Mouse (Mus musculus): ENCODE measurements around the gene AW011738. TPM values are rescaled to one million over a fixed set of nuclear protein-coding genes. Genes with fewer than 3 reads are reported as not detected.
A peak's percentile ranks its signal among the peaks of the same experiment; 100 is the strongest.

AW011738 gene
- polyA plus RNA-seq, 1 experiment from 2014 or later: 2.3 TPM

DNA sequence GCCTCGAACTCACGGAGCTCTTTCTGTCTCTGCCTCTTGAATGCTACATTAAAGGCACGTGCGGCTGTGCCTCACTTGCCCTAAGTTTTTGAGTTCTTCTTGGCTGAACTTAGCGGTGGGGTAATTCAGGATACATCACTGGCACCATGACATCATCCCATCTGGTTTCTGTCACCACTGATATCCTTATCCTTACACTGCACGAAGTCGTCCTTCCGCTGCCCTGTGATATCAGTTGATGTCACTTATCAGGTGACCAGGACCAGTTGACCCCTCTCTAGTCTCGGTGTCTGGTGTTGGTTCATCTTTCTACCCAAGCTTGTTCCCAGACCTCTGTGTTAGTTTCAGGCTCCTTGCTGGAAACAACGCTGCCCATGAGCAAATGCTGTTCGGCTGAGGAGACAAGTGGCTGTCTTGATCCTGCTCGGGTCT is 626 bp upstream of the AW011738 start:
- no peak for ATAC-seq (ENCODE audit: insufficient number of reproducible peaks, insufficient read depth, low FRiP score, low TSS enrichment, low read depth)
- H3K9ac ChIP-seq: peak overlapping the region; percentile 75
- WGBS: 37% methylated on average over 12 of the region's 12 CpGs

DNA sequence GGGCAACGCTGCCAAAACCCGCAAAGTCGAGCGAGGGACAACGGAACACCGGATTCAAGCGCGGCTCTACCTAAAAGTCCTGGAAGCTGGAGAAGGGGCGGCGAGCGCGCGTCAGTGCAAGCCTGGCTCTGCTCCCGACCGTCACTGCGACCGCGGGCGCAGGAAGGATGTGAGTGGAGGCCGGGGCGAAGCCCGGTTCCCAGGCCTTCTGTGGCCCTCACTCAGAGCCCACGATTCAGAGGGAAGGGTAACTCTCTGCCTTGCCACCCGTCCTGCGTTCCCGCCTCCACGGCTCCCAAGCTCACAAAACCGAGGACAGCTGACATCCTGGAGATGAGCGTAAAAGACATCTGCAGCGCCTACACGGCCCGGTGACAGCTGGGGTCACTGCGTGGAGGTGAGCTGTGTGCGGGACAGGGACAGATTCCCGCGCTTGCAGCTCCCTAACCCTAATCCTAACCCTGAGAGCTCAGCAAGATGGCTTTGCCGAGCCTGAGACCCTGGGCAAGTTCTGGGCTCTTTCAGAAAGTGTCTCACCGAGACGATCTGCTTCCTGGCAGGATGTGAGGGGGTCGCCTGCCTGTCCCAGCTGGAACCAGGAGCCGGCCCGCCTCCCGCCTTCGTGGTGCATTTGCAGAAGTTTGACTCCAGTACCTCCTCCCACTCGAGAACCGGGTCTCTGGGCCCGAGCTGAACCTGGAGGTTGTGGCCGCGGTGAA is 468 bp downstream of the AW011738 start:
- peaks cover 20% of the 10 kb centered on the region for H3K4me1 ChIP-seq
- no peaks in the 10 kb centered on the region for H3K9me3 ChIP-seq
- no peak overlapping the region for H3K27ac ChIP-seq
- peak overlapping the region; percentile 75 for H3K9ac ChIP-seq
- WGBS: under 1% methylated on average over 49 of the region's 49 CpGs
- peak overlapping the region; percentile 57 for H3K4me3 ChIP-seq
- peak overlapping the region; percentile 98 for H3K4me2 ChIP-seq
- no peaks in the 10 kb centered on the region for H3K36me3 ChIP-seq
- no peak for ATAC-seq (ENCODE audit: insufficient number of reproducible peaks, insufficient read depth, low FRiP score, low TSS enrichment, low read depth)
- H3K27me3 ChIP-seq: peaks cover 39% of the 10 kb centered on the region

More for the DNA sequence above, 626 bp upstream of the AW011738 start:
- no peak overlapping the region for H3K27ac ChIP-seq
- H3K36me3 ChIP-seq: no peaks in the 10 kb centered on the region
- H3K4me3 ChIP-seq: peak overlapping the region; percentile 57
- peaks cover 39% of the 10 kb centered on the region for H3K27me3 ChIP-seq
- no peaks in the 10 kb centered on the region for H3K9me3 ChIP-seq
- peak overlapping the region; percentile 98 for H3K4me2 ChIP-seq
- peaks cover 22% of the 10 kb centered on the region for H3K4me1 ChIP-seq

DNA sequence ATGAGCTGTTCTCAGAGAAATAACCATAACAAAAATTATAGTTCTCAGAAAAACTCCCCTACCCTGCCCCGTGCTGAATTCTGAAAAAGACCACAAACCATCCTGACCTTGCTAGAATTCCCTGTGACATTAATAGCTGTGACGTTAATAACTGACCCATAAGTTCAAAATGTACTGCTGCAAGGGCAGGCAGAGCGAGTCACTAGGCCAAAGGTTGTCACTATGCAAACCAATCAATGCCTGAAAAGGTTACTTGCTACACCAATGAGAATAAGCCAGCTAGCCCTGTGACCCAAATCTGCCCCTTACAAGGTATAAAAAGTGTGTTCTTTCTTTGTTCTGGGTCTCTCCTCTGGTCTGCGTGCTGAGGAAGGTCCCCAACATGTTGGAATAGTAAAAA is 5.8 kb downstream of the AW011738 start:
- Histone ChIP-seq H3K9ac (no peak overlapping the region), H3K4me1 (peaks cover 7% of the 10 kb centered on the region), H3K36me3 (no peaks in the 10 kb centered on the region), H3K27me3 (peaks cover 21% of the 10 kb centered on the region), H3K9me3 (no peaks in the 10 kb centered on the region), H3K4me2 (no peak overlapping the region), H3K4me3 (no peak overlapping the region), H3K27ac (no peak overlapping the region)
- WGBS: 87% methylated on average over 4 of the region's 4 CpGs
- ATAC-seq (ENCODE audit: insufficient number of reproducible peaks, insufficient read depth, low FRiP score, low TSS enrichment, low read depth): no peak

DNA sequence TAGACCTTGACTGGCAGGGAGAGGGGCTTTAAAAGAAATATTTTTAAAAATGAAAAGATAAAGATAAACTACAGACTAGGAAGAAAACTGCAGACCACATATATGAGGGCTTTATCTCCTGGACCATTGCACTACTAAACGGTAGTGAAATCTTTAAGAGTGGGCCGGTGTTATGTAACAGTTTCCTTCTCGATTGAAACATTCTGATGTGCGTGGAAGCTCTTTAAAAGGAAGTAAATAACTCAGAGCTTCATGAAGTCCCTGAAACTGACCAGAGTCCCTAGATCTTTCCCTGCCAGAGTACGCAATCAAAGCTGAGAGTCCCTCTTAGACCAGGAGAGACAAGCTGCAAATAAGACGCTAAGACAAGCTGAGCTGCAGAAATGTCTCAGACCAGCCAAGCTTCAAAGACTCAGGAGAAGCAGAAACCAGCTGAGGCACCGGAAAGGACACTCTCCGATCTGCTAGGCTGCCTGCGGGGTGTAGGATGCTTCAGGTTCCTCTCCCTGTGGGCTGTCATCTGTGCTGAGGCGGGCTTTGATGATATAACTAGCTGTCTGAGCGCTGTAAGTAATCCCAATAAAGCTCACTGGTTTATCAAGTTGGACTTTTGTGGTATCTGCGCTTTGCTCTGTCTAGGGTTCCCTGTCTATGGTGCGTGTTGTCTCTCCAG is 7.0 kb downstream of the AW011738 start:
- Histone ChIP-seq H3K4me2 (no peak overlapping the region), H3K9me3 (no peaks in the 10 kb centered on the region), H3K27ac (no peak overlapping the region), H3K36me3 (no peaks in the 10 kb centered on the region), H3K27me3 (peaks cover 8% of the 10 kb centered on the region), H3K4me3 (no peak overlapping the region), H3K9ac (no peak overlapping the region), H3K4me1 (no peaks in the 10 kb centered on the region)
- WGBS: 69% methylated on average over 13 of the region's 13 CpGs
- ATAC-seq (ENCODE audit: insufficient number of reproducible peaks, insufficient read depth, low FRiP score, low TSS enrichment, low read depth): no peak

GRCm38 (mm10) chr4:156213134-156213533 is 10.0 kb downstream of the AW011738 start:
- Histone ChIP-seq H3K4me2 (no peak overlapping the region), H3K9ac (no peak overlapping the region), H3K4me3 (no peak overlapping the region), H3K27me3 (no peaks in the 10 kb centered on the region), H3K4me1 (0 out of 2 replicates have a peak, but pooled peaks cover 5% of the 10 kb centered on the region), H3K9me3 (no peaks in the 10 kb centered on the region), H3K27ac (no peak overlapping the region), H3K36me3 (no peaks in the 10 kb centered on the region)
- WGBS: 92% methylated on average over 13 of the region's 13 CpGs
- ATAC-seq (ENCODE audit: insufficient number of reproducible peaks, insufficient read depth, low FRiP score, low TSS enrichment, low read depth): no peak

DNA sequence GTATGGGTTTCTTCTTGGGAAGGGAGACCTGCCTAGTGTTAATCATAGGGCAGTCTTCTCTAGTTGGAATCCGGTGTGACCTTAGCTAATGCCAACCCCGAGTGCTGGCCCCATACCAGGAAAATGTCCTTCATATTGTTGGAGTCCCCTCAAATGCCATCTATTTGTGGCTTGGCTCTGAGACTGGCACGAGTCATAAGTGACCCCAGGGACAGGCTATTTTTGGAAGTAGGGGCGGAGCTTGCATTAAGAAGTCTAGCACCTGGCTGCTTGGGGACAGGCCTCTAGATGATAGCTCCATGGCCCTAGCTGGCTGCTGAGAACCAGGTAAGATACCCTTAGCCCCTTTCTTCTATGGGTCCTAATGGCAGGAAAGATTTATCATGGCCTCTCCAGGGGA is 12.5 kb downstream of the AW011738 start, which contains the start of gene Perm1:
Perm1 (plus strand) TSS at position 220 of the 400 bp plus-strand sequence.
- Histone ChIP-seq H3K27ac (no peak within 1 kb of the TSS), H3K9me3 (no peaks in the 10 kb centered on the region), H3K36me3 (no peaks in the 10 kb centered on the region), H3K27me3 (no peaks in the 10 kb centered on the region), H3K4me2 (no peak within 1 kb of the TSS), H3K9ac (no peak within 1 kb of the TSS), H3K4me3 (no peak within 1 kb of the TSS), H3K4me1 (0 out of 2 replicates have a peak, but pooled peaks cover 5% of the 10 kb centered on the region)
- no peak for ATAC-seq (ENCODE audit: insufficient number of reproducible peaks, insufficient read depth, low FRiP score, low TSS enrichment, low read depth)
- WGBS: 74% methylated on average over 4 of the region's 4 CpGs

GRCm38 (mm10) chr4:156216196-156216595 is 13.1 kb downstream of the AW011738 start:
- WGBS: 85% methylated on average over 2 of the region's 2 CpGs
- Histone ChIP-seq H3K9me3 (no peaks in the 10 kb centered on the region), H3K27ac (no peak overlapping the region), H3K27me3 (no peaks in the 10 kb centered on the region), H3K4me1 (0 out of 2 replicates have a peak, but pooled peaks cover 5% of the 10 kb centered on the region), H3K9ac (no peak overlapping the region), H3K36me3 (no peaks in the 10 kb centered on the region), H3K4me2 (no peak overlapping the region), H3K4me3 (no peak overlapping the region)
- no peak for ATAC-seq (ENCODE audit: insufficient number of reproducible peaks, insufficient read depth, low FRiP score, low TSS enrichment, low read depth)

DNA sequence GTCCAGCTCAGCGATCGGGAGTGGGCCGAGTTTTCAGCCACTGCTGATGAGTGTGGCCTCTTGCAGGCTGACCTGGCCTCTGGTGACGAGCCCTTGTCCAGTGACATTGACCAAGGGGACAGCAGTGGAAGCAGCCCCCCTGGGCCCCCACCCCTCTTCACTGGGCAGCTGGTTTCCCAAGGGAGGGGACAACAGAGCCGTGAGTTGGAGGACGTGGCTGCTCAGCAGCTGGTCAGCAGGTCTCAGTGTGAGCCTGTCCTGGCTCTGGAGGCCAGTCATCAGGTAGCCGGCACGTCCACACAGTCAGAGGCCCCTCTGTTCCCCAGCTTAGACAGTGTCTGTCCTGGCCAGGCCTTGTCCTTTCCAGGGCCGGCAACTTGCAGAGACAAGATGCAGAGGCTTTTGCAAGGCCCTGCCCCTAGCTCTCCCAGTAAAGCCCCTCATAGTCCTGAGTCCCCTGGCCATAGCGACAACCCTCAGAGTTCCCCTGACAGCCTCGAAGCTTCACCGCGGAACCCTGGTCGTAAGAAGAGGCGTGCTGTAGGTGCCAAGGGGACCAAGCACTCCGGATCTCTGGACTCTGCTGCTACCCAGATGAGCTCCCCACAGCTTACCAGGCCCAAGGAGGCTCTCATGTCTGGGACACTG is 14.0 kb downstream of the AW011738 start:
- WGBS: 84% methylated on average over 16 of the region's 16 CpGs
- ATAC-seq (ENCODE audit: insufficient number of reproducible peaks, insufficient read depth, low FRiP score, low TSS enrichment, low read depth): no peak
- Histone ChIP-seq H3K4me3 (no peak overlapping the region), H3K9me3 (no peaks in the 10 kb centered on the region), H3K4me1 (0 out of 2 replicates have a peak, but pooled peaks cover 5% of the 10 kb centered on the region), H3K27me3 (no peaks in the 10 kb centered on the region), H3K36me3 (peaks cover 6% of the 10 kb centered on the region; the same call in 1 of the 2 replicates), H3K9ac (no peak overlapping the region), H3K27ac (no peak overlapping the region), H3K4me2 (no peak overlapping the region)

DNA sequence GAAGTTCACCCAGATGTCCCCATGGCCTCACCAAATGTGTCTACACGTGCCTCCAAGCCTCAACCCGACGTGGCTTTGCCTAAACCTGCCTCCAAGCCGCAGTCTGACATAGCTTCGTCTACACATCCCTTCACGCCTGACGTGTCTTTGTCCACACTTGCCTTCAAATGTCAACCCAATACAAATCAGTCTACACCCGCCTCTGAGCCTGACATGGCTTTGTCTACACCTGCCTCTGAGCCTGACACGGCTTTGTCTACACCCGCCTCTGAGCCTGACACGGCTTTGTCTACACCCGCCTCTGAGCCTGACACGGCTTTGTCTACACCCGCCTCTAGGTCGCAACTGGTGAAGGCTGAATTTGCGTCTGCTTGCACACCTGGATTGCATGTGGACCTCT is 14.7 kb downstream of the AW011738 start:
- ATAC-seq (ENCODE audit: insufficient number of reproducible peaks, insufficient read depth, low FRiP score, low TSS enrichment, low read depth): no peak
- H3K4me2 ChIP-seq: no peak overlapping the region
- H3K36me3 ChIP-seq: peaks cover 12% of the 10 kb centered on the region; the same call in 1 of the 2 replicates
- H3K27me3 ChIP-seq: no peaks in the 10 kb centered on the region
- H3K4me1 ChIP-seq: 0 out of 2 replicates have a peak, but pooled peaks cover 5% of the 10 kb centered on the region
- H3K4me3 ChIP-seq: no peak overlapping the region
- no peak overlapping the region for H3K27ac ChIP-seq
- 74% methylated on average over 16 of the region's 16 CpGs for WGBS
- H3K9ac ChIP-seq: no peak overlapping the region
- no peaks in the 10 kb centered on the region for H3K9me3 ChIP-seq

DNA sequence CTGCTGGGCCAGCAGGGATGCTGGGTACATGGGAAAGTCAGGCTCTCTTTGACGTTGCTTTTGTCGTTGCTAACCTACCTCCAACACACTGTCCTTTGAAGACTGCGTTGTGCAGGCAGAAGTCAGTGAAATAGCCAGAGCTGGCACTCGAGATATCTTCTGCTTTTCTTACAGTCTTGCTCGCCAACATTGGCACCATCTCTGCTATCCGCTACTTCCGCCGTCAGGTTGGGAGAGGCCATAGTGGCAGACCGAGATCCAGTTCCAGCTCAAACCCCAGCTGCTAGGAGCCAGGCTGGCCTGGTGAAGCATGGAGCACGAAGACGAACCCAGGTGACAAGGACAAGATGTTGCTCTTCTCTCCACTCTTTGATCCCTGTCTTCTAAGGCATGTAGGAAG is 16.8 kb downstream of the AW011738 start:
- Histone ChIP-seq H3K4me1 (0 out of 2 replicates have a peak, but pooled peaks cover 5% of the 10 kb centered on the region), H3K4me3 (no peak overlapping the region), H3K9me3 (no peaks in the 10 kb centered on the region), H3K27ac (no peak overlapping the region), H3K36me3 (peaks cover 12% of the 10 kb centered on the region; the same call in 1 of the 2 replicates), H3K9ac (no peak overlapping the region), H3K4me2 (no peak overlapping the region), H3K27me3 (no peaks in the 10 kb centered on the region)
- WGBS: 91% methylated on average over 11 of the region's 11 CpGs
- ATAC-seq (ENCODE audit: insufficient number of reproducible peaks, insufficient read depth, low FRiP score, low TSS enrichment, low read depth): no peak

GRCm38 (mm10) chr4:156224276-156224675 is 21.2 kb downstream of the AW011738 start:
- no peak overlapping the region for H3K4me3 ChIP-seq
- ATAC-seq (ENCODE audit: insufficient number of reproducible peaks, insufficient read depth, low FRiP score, low TSS enrichment, low read depth): no peak
- 90% methylated on average over 2 of the region's 2 CpGs for WGBS
- no peak overlapping the region for H3K4me2 ChIP-seq
- no peak overlapping the region for H3K27ac ChIP-seq
- no peaks in the 10 kb centered on the region for H3K27me3 ChIP-seq
- peaks cover 9% of the 10 kb centered on the region for H3K4me1 ChIP-seq
- H3K9ac ChIP-seq: no peak overlapping the region
- peaks cover 17% of the 10 kb centered on the region for H3K36me3 ChIP-seq
- no peaks in the 10 kb centered on the region for H3K9me3 ChIP-seq
